Mouse (Mus musculus) heart, adult 8-10 months (tissue): ENCODE results near the gene Card6. TPM values are rescaled to one million over a fixed set of nuclear protein-coding genes. Genes with fewer than 3 reads are reported as not detected.
A peak's percentile ranks its signal among the peaks of the same experiment; 100 is the strongest.
"Not testable (repeated sequence)": the region's sequence is repeated elsewhere in the genome, so short reads cannot be mapped to it uniquely, and the experiment has no call there.

ENCODE experiments used
- DNase-seq: peaks from one replicate; pipeline ENCODE4 v3.0.0; 2022; ENCODE audit warnings: low spot score
- total RNA-seq, 4 experiments: library from RNA; stranded (reverse); gene quantifications; 2 replicates each; pipeline ENCODE4 v1.2.4; 2022

Card6 gene
- total RNA-seq, 4 experiments from 2014 or later = 8.1 to 9.1 (median 8.7) TPM

DNA sequence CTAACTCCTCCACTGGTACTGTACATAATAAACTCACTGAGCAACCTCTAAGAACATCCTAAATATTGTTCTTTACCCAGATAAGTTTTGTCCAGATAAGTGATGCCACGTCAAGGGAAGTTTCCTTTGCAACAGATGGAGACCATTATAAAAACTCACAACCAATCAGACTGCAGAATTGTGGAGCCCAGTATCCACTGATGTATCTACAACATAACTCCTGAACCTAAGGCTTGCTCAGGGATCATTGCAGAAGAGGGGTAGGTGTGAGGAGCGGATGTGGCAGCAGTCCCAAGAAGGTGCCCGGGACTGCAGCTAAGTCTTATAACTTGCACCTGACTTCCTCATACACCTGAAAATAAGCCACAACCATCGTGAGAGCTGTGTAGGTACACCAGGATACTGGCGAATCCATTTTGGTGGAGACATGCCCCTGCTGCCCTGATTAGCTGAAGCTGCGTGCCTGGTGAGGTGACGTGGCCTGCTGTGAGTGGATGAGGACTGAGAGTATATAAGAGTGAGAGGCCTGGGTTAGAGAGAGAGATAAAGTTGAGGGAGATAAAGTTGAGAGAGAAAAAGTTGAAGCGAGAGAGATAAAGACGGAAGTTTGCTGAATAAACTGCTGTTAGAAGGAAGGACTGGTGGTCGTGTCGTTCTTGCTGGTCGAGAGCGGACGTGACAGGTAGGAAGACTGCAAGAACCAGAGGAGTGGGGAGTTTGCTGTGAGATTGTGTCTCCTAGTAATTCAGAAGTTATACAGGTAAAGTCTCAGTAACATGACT lies 22.7 kb upstream of the Card6 start:
- DNase-seq = not testable (repeated sequence)

DNA sequence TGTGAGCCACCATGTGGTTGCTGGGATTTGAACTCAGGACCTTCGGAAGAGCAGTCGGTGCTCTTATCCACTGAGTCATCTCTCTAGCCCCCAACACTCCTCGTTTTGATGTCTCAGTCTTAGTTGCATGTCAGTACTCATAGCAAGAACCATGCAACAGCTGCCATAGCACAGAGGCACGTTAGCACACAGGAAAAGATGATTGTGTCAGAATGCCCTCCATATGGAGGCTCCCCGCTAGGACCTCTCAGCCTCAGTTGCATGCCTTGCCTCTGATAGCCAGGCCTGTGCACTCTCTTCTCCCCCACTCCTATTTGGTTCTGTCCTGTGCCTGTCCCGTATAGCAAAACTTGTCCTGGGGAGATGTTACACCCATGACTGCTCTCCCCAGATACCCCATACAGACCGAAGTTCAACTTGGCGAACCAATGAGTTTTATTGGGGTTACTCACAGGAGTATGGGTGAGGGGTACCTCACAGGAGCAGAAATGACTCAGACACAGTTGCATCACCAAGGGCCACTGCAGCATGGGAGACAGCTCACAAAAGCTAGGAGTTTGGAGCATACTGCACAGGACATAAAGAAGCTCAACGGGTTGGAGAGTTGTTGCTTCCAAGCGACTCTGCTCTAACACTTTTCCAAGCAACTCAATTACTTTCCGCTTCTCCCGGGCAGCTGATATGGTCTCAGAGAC lies 20.9 kb upstream of the Card6 start:
- DNase-seq = no peak

DNA sequence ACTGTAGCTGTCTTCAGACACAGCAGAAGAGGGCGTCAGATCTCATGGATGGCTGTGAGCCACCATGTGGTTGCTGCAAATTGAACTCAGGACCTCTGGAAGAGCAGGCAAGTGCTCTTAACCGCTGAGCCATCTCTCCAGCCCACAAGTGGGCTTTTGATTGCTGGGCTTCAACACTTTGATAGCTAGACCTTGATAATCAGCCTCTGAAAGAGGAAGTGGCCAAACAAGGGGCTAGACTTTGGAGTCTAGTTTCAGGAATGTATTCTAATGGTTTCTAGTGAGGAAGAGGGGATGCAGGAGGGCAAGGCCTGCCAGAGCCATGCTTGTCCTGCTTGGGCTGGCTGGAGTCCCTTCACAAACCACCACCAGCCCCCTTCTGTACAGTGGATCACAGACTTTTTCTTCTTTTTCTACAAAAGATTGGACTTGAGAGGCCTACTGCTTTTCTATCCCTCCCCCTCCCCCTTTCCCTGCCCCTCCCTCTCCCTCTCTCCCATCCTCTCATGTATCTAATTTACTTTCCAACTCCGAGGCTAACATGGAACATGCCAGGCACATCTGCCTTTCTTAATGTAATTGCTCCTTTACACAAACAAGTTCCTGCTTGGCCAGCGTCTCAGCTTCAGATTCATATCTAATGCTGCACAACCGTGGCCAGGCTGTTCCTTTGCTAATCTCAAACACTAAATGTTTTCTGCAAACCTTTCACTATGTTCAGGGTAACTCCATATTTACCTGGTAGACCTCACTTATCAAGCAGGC lies 20.0 kb upstream of the Card6 start:
- DNase-seq = no peak

DNA sequence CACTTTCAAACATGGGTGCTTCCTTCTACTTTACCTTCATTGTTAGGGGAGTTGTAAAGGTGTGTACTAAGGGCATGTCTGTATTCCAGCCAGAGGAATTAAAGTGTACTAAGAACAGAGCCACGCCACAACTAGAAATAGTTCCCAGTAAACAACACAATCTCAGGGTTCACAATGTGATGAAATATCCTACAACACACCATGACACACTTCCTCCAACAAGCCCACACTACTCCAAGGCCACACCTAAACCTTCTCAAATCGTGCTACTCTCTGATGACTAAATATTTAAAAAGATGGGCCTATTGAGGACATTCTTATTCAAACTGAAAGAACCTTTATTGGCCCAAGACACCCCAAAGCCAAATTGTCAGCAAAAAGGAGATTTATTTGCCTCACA lies 19.1 kb upstream of the Card6 start:
- DNase-seq = no peak

DNA sequence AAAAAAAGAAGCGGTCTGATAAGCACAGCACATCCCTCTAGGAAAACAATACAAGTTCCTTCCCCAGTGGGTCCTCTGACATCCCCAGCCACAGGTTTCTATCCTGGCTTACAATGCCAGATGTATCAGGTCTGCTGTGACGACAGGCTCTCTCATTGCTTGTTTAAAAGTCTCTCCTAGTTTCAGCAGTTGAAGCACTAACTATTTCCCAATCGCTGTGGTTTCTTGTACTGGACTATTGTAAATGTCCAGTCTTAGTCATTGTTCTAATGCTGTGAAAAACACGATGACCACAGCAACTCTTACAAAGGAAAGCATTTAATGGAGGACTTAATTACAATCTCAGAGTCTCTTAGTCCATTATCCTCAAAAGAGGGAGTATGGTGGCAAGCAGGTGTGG lies 18.1 kb upstream of the Card6 start:
- DNase-seq = no peak

DNA sequence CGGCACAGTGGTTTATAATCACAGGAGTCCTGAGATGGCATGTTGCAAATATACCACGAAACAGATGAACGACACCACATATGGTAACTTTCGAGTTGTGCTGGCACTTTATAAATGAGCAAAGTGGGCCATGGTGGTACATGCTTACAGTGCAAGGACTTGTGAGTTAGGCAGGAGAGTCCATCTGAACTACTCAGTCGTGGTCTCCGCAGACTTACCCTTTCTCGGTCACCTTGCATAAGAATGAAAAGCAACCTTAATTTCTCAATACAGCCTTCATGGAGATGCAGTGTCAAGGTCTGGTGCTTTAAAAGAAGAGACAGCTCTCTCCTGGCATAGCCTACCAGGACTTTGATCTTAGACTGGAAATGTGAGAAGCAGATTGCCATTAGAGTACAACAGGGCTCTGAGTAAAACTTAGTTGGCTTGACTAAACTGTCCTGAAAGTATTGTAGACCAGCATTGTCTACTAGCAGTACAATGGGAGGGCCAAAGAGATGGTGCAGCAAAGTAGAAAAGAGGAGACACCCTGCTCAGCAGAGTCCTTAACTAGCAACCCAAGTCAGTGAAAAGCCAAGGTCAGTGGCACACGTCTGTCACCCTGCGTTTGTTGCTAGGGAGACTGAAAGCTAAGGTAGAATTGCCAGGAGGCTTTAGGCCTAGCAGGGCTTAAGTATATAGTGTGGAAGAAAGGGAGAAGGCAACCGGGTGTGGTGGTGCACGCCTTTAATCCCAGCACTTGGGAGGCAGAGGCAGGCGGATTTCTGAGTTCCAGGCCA lies 13.4 kb upstream of the Card6 start:
- no peak for DNase-seq

DNA sequence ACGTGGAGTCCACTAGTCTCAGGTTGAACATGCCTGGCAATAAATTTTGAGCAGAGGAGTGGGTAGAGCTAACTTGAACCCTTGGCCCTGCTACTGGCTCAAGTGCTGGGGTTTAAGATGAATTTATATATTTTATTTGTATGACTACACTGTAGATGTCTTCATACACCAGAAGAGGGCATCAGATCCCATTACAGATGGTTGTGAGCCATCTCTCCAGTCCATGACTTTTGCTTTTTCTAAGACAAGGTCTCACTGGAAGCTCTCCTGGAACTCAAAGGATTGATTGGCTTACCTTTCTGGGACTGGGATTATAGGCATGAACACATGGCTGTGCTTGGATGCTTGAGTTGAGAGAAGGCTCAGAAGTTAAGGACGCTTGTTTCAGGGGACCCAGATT lies 11.4 kb upstream of the Card6 start:
- DNase-seq = no peak

DNA sequence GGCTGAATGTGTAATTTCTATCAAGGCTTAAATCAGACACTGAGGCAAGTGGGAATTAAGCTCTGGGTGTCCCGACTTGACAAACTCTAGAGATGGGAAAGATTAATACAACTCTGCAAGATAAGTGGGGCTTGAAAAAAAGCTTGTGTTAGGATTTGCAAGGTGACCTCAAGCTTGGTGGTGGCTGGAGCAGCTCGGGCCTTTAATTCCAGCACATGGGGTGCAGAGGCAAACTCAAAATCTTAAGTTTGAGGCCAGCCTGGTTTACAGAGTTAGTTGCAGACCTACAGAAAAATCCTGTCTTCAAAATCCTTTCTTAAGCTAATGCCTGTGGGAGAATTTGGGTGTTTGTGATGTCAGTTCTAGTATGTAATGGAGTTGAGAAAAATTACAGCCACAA lies 10.9 kb upstream of the Card6 start:
- no peak for DNase-seq

DNA sequence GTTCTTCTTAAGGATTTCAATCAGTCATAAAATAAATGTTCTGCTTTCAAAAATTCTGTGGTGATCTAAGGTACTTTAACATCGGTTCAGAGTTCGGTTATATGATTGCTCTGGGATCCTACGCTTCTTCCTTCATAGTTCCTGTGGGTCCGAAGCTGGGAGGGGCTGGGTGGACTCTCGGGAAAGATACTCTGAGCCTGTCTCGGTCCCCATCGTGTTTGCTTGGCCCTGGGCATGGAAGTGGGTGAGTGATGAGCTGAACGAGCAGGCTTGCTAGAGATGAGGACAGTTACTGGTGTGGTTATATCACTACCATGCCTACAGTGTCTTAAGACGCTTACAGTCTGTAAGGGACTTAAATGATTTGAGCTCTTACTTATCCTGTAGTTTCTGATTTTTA lies 10.3 kb upstream of the Card6 start:
- no peak for DNase-seq

DNA sequence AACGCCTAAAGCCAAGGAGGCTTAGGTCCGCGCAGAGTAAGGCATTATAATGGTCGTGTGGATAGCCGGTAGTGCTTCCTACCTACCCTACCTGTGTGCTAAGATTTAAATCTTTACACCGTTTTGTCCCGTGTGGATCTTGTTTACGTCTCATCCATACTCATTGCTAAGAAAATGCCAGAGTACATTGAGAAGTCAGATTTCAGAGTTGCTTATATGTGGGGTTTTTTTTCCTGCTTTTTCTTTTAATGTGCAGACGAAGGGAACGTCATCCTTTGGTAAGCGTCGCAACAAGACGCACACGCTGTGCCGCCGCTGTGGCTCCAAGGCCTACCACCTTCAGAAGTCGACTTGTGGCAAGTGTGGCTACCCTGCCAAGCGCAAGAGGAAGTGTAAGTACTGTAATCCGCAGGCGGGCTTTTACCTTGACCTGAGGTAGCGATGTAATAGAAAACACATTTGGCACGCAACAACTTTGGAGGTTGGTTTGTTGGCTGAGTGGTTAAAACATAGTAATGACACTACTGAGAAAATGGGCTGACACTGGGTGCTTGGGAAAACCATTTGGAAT lies 8.8 kb upstream of the Card6 start:
- no peak for DNase-seq

DNA sequence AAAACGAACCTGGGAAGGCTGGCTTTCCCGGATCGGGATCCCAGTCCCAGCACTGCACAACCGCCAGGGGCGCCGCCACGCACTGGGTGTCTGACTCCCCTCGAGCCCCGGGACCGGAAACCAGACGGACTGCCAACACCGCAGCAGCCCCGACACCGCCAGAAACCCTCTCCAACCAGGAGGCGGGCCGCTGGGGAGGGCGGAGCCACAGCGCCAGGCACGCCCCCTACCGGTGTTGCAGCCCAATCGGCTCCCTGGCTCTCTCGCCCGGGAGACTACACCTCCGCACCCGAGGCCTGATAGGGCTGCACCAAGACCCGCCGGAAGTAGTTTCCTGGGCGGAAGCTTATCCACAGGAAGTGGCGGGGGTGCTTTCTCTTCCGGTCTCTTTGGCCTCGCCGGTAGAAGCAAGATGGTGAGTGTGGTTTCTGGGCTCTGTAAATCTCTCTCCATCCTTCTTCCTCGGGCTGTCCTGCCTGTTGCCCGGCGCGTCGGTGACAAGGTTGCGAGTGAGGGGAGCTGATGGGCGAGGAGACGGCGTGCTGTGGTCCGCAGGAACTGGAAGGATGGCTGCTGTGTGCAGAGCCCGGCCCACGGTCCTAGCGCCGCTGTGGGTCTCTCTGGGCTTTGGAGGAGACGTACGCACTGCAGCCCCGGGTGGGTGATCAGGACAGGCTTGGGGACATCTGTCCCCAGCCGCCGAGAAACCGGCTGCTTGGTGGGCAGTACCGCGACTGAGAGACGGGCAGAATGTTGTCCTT lies 8.1 kb upstream of the Card6 start, which contains the start of gene Rpl37:
Gene Rpl37 (plus strand): TSS at position 376 of the 761 bp plus-strand sequence.
- peak; percentile 98 for DNase-seq

DNA sequence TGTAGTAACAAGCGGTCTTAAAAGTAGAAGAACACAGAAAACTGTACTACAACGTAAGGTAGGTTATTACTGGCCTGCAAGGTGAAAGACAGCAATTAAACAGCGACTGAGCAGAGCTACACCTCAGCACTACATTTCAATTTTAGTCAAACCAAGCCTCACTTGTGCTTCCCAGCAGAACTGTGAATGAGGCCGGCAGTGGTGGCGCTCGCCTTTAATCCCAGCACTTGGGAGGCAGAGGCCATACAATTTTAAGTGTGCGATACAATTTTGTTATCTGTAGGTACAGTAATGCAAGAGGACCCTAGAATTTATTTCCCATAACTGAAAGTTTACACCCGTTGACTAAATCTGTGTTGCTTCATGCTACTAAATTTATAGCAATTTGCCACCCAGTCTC lies 6.8 kb upstream of the Card6 start:
- no peak for DNase-seq

DNA sequence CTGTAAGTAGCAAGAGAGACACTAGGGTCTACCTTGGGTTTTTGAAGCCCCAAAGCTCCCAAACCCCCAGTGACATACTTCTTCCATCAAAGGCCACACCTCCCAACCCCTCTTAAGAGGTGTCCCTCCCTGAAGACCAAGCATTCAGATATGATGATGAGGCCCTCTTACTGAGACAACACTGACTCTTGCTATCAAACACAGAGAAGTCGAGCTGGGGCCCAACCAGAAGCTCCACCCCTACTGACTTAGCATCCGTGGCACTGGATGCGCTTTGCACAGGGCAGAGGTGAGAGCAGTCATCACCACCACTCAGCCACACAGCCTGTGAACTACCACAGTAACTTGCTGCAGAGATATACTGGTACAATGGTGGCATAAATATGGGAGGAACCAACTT lies 4.3 kb upstream of the Card6 start:
- DNase-seq = no peak

DNA sequence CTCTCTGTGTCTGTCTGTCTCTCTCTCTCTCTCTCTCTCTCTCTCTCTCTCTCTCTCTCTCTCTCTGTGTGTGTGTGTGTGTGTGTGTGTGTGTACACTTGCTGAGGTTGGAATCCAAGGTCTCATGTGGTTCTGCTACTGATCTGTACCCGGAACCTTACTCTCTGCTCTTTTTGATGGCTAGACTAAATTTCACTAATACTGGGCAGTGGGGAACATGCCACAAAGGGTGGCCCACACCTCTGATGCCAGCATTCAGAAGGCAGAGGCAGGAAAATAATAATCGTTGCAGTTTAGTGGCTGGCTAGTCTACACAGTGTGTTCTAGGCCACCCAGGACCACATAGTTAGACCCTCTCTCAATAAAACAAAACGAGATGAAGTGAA lies 309 bp upstream of the Card6 start:
- peak; percentile 11 for DNase-seq

DNA sequence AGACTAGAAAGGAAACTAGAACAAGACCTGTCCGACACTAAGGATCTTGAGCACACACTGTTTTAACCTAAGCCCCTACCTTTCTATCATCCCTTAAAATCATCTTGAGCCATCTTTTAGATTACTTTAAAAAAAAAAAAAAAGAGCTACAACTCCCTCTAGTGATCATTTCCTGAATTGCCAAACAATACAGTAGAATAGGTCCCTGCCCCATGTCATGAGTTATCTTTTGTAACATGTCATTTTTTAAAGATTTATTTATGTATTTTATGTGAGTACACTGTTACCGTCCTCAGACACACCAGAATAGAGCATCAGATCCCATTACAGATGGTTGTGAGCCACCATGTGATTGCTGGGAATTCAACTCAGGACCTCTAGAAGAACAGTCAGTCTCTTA lies 2.0 kb downstream of the Card6 start:
- peak; percentile 40 for DNase-seq

DNA sequence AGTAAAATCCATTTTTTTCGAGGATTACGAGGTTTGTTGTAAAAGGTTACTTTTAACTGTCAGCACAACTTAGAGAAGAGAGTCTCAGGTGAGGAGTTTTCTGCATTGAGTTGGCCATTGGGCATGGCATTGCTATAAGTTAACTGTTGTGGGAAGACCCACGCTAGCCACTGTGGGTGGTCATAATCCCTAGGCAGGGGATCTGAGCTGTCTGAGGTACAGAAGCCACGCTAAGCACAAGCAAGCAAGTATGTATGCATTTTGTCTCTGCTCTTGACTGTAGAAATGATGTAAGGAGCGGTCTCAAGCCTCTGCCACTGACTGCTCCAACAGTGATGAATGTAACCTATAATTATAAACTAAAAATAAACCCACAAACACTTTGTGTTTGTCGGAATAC lies 2.4 kb downstream of the Card6 start:
- no peak for DNase-seq

DNA sequence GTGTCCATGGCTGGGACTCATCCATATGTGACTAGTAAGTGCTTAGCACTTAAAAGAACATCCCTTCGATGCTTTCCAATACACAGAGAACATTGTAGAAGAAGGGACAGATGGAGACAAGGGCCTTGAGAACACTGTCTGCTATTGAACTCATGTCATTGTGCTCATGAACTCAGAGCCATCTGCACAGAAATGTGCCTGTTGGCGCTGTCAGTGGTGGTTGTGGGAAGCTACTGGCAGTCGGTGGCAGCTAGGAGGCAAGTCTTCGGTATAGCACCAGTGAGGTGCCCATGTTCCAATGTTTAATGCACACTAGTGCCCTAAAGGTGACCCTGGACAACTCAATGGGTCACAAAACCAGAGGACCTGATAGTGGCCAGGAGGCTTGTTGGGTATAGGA lies 6.0 kb downstream of the Card6 start:
- no peak for DNase-seq

DNA sequence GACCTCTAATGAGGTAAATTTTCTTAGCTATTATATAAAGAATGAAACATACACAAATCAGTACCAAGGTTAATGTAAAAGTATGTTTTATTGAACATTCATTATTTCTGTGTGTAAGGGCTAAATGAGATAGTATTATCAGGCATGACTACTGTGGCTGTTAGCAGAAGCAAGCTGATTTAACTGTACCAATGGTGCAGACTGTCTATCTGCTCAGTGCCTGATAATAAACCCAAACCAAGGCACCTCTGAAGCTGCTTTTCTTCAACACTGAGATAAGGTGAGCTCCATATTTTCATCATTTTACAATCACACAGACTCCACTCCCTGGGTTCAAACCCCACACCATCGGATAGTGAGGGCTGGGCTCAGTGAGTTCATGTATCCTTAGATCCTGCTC lies 11.0 kb downstream of the Card6 start:
- DNase-seq = no peak

DNA sequence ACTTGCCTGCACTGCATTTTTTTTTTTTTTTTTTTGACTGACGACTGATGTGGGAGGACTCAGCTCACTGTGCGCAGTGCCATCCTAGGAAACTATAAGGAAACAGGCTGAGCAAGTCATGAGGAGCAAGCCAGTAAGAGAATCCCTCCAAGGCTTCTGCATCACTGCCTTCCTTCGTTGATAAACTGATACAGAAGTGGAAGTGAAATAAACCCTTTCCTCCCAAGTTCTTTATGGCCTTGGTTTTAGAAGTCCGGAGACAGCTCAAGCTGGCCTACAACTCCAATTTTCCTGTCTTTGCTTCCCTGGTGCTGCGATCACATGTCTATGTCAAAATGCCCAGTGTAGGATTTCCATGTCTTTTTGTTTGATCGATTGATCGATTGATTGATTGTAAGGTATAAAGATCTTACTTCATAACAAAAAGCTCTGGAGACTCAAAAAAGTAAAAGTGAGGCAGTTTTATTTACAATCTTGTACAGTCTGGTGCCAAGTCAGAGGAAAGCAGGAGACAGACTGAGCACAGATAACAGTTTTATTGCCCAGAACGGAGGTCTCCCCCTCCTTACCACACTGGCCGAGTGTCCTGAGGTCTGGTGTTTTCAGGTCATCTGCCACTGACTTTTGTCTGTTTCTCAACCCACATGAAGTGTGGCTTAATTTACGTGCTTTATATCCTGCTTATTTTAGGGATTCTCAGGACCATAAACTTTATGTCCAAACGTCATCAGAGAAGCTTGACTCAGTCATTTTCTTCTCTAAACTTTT lies 12.6 kb downstream of the Card6 start:
- DNase-seq = no peak

DNA sequence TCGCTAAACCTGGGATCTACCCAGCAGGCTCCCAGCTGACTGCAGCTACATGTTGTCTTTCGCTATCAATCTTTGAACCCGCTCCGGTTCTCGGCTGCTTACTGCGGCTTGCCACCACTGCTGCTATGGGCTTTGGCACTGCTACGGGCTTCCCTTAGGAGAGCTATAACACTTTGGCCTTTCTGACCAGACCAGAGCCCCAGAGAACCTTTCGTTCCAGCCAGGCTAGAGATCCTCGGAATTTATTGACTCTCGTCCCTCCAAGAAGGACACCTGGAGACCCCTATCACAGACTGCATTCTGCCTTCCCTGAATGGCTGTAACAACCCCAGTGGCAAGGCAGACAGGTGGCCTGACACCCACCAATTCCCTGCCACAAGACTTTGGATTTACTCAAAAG lies 18.2 kb downstream of the Card6 start:
- no peak for DNase-seq
